Mouse (Mus musculus) G1E-ER4 (cell line): Measurements from ENCODE around the gene Clpx. TPM values are rescaled to one million over a fixed set of nuclear protein-coding genes. Genes with fewer than 3 reads are reported as not detected.

Experiments
- GATA1 ChIP-seq: IDR thresholded peaks from one replicate; pipeline ENCODE4 v1.8.0; 2012; ENCODE audit warnings: low read length, inconsistent platforms
- polyA plus RNA-seq: library from polyadenylated mRNA; stranded (reverse); fragments of >175 nt; gene quantifications from 2 replicates; pipeline ENCODE4 v1.2.3, GENCODE M21; 2012

The Clpx gene
- polyA plus RNA-seq, 1 experiment = 25.8 TPM

GRCm38 (mm10) chr9:65312669-65313357 lies 18.8 kb downstream of the Clpx start:
- no peak for TF ChIP-seq GATA1

GRCm38 (mm10) chr9:65313846-65314245 lies 19.8 kb downstream of the Clpx start:
- TF ChIP-seq GATA1 = no peak

- TF ChIP-seq GATA1 = no peak
Measured at GRCm38 (mm10) chr9:65322255-65322900, 28.3 kb downstream of the Clpx start.

GRCm38 (mm10) chr9:65325971-65326370 lies 31.9 kb downstream of the Clpx start:
- TF ChIP-seq GATA1 = no peak

- TF ChIP-seq GATA1 = no peak
Measured at GRCm38 (mm10) chr9:65327371-65327770, 33.3 kb downstream of the Clpx start.

- no peak for TF ChIP-seq GATA1
Measured at GRCm38 (mm10) chr9:65333958-65334357, 39.9 kb downstream of the Clpx start.

GRCm38 (mm10) chr9:65339146-65339545 lies 45.1 kb downstream of the Clpx start:
- TF ChIP-seq GATA1 = no peak

- no peak for TF ChIP-seq GATA1
Measured at GRCm38 (mm10) chr9:65340414-65340813, 46.4 kb downstream of the Clpx start.

- TF ChIP-seq GATA1 = no peak
Measured at GRCm38 (mm10) chr9:65345854-65346475, 51.9 kb downstream of the Clpx start, which contains the start of gene Pdcd7. Gene Pdcd7 (plus strand): TSS chr9:65346104.

- no peak for TF ChIP-seq GATA1
Measured at GRCm38 (mm10) chr9:65346476-65347111, 52.5 kb downstream of the Clpx start.

- no peak for TF ChIP-seq GATA1
Measured at GRCm38 (mm10) chr9:65347112-65347850, 53.2 kb downstream of the Clpx start.

- TF ChIP-seq GATA1 = no peak
Measured at GRCm38 (mm10) chr9:65353251-65353650, 59.2 kb downstream of the Clpx start.

GRCm38 (mm10) chr9:65356561-65356960 lies 62.5 kb downstream of the Clpx start:
- TF ChIP-seq GATA1 = no peak

- no peak for TF ChIP-seq GATA1
Measured at GRCm38 (mm10) chr9:65356971-65357370, 62.9 kb downstream of the Clpx start.

- TF ChIP-seq GATA1 = no peak
Measured at GRCm38 (mm10) chr9:65358956-65359480, 65.0 kb downstream of the Clpx start.
